Mouse (Mus musculus) cerebellum, postnatal 36 days (tissue): ENCODE measurements at regions not wholly inside any gene's neighbourhood (a gene's known extent, or its start where the extent isn't known, plus 50 kb on each side); places are given as distances from the start of the nearest gene placed in this dataset.
A peak's percentile ranks its signal among the peaks of the same experiment; 100 is the strongest.

Experiments
- DNase-seq, 2 experiments: peaks; one replicate each; pipeline ENCODE4 v3.0.0; 2021 to 2022; ENCODE audit warnings: mixed read lengths in 2 of 2

DNA sequence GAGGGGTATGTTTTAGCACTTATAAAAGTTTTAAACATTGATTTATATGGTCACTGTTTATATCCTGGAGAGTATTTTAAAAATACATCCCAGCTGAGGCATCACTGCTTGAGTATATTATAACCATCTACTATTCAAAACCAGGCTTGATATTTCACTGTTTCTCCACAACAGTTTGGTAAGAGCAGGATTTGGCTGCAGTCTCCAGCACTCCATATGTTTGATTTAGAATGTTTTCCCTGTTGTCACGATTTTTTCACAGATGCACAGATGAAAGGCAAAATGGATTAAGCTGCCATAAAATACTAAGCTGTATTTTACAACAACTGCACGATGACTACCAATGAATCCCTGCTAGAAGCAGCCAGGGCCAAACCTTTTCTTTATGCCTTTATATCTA, 166.6 kb downstream of the Cox7b2 start:
- DNase-seq = no peak

DNA sequence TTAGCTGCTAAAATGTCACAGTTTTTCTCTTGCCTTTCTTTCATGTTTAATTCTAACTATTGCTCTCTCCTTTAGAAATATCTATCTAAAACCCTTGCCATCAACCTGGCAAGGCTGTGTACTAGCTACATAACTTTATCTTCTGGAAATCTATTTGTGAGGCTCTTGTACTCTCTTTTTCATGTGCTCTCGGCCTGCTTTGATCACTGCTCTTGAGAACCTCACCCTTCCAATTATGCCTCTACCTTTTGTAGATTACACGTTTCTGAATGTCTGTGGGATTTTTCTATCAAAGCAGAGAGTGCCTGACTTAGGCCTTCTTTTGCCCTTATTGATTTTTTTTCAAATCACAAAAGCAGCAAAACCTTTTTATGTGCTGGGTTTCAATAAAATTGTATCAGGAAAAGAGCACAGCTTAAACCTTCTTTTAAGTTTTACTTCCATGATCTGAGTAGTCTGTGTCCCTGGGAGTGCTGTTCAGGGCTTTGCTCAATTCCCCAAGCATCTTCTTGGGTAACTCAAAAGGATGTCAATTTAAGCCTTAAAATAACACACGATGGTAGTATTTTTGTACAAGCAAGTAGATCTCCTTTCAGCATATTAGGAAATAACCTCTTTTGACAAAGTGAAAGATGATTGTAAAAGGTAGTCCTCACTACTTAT, 181.7 kb downstream of the Cox7b2 start:
- no peak for DNase-seq

DNA sequence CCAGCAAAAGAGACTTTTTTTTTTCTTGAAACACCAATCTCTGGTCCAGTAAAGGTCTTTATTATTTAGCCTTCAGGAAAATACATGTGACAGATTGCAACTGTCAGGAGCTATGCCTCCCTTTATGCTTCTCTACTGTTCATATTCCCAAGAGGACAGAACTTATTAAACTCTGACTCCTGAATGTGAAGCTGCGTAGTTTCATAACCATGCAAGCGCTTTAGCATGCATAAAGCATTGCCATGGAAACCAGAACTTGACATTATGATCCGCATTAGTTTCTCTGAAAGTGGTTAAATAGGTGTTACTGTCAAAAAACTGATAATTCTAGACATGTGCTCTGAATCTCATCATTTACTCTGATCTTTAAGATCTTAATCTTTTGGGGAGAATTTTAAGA, 206.5 kb downstream of the Cox7b2 start:
- DNase-seq = no peak

DNA sequence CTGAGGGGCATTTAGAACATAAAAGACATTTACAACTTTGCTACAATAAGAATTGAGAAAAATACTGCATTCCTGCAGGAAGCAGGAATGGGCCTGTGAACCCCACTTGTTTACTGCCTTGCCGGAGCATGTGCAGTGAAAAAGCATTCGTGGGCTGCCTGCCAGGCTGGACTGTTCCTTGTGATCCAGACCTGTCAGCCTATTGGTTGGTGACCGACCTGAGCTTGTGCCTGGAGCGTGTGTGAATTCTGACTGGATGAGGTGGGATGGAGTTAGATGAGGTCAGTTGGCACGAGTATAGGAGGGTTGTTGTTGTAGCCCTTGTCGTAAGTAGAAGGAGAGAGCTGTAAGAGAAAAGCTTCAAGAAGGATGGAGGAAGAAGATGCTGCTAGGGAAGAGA, 213.8 kb upstream of the Gabra2 start:
- DNase-seq = peak; percentile 3 to 4

DNA sequence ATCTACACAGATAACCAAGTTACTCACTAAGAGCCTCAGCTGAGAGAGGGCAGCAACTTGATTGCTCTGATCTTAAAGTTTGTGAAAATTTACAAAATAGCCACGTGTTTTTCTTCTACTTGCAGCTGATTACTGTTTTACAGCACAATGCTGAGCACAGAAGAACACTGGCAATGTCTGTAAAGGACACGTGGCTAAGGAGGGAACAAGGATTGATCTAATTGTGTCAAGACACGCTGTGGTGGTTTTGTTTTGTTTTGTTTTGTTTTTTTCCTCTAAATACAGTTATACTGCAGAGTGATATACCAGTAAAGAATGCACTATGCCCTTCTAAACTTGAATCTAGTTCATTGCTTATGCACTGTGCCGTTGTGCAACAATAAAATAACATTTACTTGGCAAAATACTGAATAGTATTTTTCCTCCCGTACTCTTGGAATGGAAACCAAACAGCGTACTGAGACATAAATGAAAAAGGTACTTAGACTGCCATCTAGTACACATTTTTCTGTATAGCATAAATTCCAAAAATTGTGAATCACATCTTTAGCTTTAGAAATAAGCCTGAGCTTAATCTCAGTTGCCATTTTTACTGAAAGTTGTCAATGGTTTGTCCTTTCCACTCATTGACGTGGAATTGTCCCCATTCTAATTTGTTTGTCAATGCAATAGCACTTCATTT, 166.7 kb upstream of the Gabra2 start:
- no peak for DNase-seq

DNA sequence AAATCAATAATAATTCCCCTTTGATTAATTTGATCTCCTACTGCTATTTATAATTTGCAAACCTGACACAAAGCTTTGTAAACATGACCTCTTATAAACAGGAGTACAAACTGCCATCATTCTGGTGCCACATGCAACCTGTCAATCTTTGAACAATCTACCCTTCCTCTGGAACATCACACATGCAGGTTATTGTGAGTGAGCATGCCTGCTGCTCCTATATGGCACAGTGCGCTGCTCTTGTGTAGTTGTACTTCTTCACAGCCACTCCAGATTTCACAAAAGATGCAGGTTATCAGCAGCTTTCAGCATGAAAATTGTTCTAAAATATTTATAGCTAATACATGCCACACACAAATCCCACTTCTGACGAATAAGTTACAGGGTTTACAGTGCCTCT, 153.6 kb upstream of the Gabra2 start:
- no peak for DNase-seq

DNA sequence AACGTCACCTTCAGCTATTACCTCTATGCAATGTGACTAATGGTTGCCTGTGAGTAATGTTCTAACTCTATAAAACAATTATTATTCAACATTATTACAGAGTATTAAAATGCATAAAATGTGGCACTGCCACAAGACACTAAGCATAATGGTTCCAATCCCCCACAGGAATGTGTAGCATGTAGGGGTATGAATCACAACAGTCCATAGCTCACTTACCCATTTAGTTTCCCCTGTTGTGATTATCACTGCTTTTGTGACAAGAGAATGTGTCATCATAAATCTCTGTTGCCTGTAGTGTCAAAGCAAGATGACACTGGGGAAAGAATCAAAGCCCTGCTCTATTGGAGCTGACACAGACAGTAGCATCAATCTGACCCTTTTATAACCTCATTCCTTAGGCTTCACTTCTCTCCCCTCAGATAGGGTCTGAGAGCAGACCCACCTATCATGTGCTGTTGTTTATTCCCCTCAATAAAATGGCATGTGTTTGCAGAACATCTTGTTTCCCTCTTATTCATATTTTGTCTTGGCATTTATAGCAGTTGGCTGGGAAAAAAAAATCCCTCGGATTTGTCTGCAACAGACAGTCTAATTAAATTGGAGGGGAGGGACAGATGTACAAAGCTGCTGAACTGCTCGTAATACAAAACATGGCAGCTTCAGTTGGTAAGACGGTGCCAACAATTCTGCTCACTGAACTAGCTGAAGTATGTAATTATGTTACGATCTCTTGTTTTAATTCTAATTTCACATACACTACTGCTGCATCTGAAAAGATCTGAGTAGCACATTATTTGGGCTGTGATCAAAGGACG, 152.9 kb upstream of the Gabra2 start:
- no peak for DNase-seq

DNA sequence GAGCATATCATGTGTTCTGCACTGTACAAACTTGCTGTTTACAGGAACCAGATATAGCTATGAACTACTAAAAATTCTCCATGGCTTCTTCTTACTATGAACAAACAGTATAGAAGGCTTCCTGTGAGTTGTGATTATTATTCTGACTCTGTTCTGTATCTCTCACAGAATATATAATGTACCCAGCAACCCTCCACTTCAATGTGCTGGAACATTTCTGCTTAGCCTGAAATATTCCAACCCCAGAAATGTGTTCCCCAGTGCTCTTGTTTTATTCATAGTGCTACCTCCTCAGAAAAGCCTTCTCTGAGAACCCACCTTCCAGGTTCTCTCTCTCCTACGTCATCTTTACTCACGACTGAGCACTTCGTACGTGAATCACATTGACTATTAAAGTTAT, 132.0 kb upstream of the Gabra2 start:
- no peak for DNase-seq

DNA sequence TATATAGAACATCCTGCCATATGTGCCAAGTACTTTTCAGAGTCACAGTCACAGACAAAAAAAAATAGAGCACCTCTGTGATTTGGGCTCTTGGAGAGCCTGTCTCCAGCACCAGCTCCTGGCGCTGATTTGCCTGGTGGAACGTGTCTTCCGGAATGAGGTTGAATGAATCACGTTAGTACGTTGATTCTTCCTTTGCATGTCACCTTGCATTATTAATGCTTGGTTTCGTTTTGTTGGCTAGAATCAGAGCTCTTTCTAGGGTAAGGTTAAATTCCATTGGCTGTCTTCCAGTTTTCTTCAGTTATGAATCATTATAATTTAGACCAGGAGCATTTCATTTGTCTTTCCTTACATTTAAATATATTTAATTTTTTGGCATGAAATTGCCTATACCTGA, 105.2 kb upstream of the Gabra2 start:
- DNase-seq = no peak

DNA sequence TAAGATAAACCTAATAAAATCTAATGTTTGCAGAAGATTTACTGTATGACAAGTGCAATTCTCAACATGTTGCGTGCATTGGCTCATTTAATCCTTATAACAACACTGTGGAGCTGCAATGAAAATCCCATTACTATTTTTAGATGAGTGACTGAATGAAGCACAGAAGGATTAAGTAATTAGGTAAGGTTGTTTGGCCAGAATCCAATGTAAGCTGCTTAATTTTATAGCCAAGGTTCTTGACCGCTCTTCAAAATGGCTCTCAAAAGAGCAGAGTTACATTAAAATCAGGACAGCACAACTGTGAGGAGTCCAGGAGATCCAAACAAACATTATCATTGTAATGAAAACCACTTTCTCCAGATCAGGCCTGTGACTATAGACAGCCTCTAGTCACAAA, 81.7 kb upstream of the Gabra2 start:
- DNase-seq = no peak

DNA sequence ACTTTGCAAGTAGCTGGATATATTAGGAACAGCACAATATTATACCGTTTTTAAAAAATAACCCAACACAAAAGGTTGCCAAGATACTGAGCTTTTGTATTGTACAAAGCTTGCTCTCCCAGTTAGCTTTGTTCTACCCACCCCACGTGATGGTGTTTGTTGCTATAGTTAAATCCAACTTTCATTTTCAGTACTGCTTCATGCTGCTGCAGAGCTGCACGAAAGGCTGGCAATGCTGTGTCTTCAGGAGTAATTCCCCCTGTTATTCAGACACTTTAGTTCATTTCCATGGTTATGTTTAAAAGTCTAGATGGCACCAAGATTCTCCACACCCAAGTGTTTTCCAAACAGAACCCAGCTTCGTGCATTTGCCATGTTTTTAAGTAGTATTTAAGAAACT, 74.7 kb upstream of the Gabra2 start:
- no peak for DNase-seq
